Mouse (Mus musculus) ES-E14 (cell line): ENCODE measurements around the gene Rtp2.

Experiments used
- CHD2 ChIP-seq: IDR thresholded peaks from 2 replicates; pipeline ENCODE4 v1.6.1; 2014; ENCODE audit warnings: mild to moderate bottlenecking, low read depth, low read length, inconsistent platforms
- ZC3H11A ChIP-seq: IDR thresholded peaks from 2 replicates; pipeline ENCODE4 v1.6.1; 2012; ENCODE audit warnings: low read depth, mild to moderate bottlenecking, inconsistent platforms, low read length, borderline replicate concordance
- ZNF384 ChIP-seq: IDR thresholded peaks from 2 replicates; pipeline ENCODE4 v1.6.1; 2012; ENCODE audit warnings: low read depth, low read length, inconsistent platforms

GRCm38 (mm10) chr16:23967301-23967700 is 35.1 kb upstream of the Rtp2 start:
- TF ChIP-seq ZNF384, result no peak
- no peak for TF ChIP-seq ZC3H11A
- TF ChIP-seq CHD2, result no peak
